Mouse (Mus musculus): ENCODE results near the gene Fndc11.

GRCm38 (mm10) chr2:181234680-181235079 is 14.9 kb downstream of the Fndc11 start:
- TF ChIP-seq CTCF (conservative IDR thresholded peaks at IDR 0.05; ENCODE audit: low read length): no peak
- TF ChIP-seq NANOG (IDR thresholded peaks at IDR 0.05; ENCODE audit: borderline replicate concordance, low read length): no peak
- no peak for TF ChIP-seq POU5F1 (IDR thresholded peaks at IDR 0.05; ENCODE audit: borderline replicate concordance, low read length)
